Mouse (Mus musculus) 3T3-L1 (cell line): ENCODE measurements around the gene Gm8720.
"Not testable (repeated sequence)": the region's sequence is repeated elsewhere in the genome, so short reads cannot be mapped to it uniquely, and the experiment has no call there.

ENCODE experiments used
- DNase-seq: peaks from one replicate; pipeline ENCODE4 v3.0.0-alpha.2; 2015; ENCODE audit warnings: low read depth, low spot score

The Gm8720 gene

GRCm38 (mm10) chr7:23067356-23067755, at the start of gene Gm8720:
Gm8720 (minus strand) TSS chr7:23067456.
- not testable (repeated sequence) for DNase-seq

GRCm38 (mm10) chr7:23055240-23055639, 12.0 kb downstream of the Gm8720 start, which contains the start of gene Vmn1r163:
Vmn1r163 (plus strand) TSS chr7:23055540.
- not testable (repeated sequence) for DNase-seq

GRCm38 (mm10) chr7:23019823-23020222, 47.4 kb downstream of the Gm8720 start, which contains the start of gene Gm4216:
Gm4216 (minus strand) TSS chr7:23019923.
- DNase-seq: not testable (repeated sequence)
